Comparison of ENCODE assay signal across 21 mouse cellular contexts in genomic region chr13:95550636-95551370, GRCm38 (mm10). TPM values are rescaled to one million over a fixed set of nuclear protein-coding genes. Genes with fewer than 3 reads are reported as not detected.
A peak's percentile ranks its signal among the peaks of the same experiment; 100 is the strongest.
DNase-seq lines count a peak whose midpoint lies in the region; ATAC-seq and TF ChIP-seq lines count a peak whose summit lies in the region.
"Had no signal": no experiment of that assay in that cellular context is flagged by ENCODE, and none has a peak within 500 bp of the region (broad histone marks: within the 10 kb centered on the region; RNA-seq: fewer than 3 reads in every experiment).

No protein-coding gene starts in this region.

- no peak overlapping the region for H3K9ac ChIP-seq in midbrain, embryonic 11.5 days (ENCODE audit: low read length)
- H3K9ac ChIP-seq in midbrain, postnatal 0 days (replicated peaks; ENCODE audit: low read length, poor library complexity, severe bottlenecking): no peak overlapping the region

- no peak for TF ChIP-seq CTCF in midbrain, postnatal 0 days (IDR thresholded peaks at IDR 0.05)

- H3K27me3 ChIP-seq in midbrain, embryonic 11.5 days (ENCODE audit: control insufficient read depth, insufficient read depth, low read length): no peaks in the 10 kb centered on the region
- no peaks in the 10 kb centered on the region for H3K27me3 ChIP-seq in midbrain, postnatal 0 days (ENCODE audit: insufficient read depth, low read length)
- H3K27me3 ChIP-seq: CH12.LX, Patski had no signal

- no peaks in the 10 kb centered on the region for H3K36me3 ChIP-seq in midbrain, embryonic 11.5 days (ENCODE audit: control insufficient read depth, insufficient read depth, low read length)
- no peaks in the 10 kb centered on the region for H3K36me3 ChIP-seq in midbrain, postnatal 0 days (ENCODE audit: insufficient read depth, low read length)
- H3K36me3 ChIP-seq: G1E had no signal

- 75% methylated on average over 2 of the region's 2 CpGs for WGBS in midbrain, embryonic 11.5 days
- 74% methylated on average over 2 of the region's 2 CpGs for WGBS in midbrain, postnatal 0 days

- peaks cover 16% of the 10 kb centered on the region for H3K4me1 ChIP-seq in midbrain, embryonic 11.5 days (ENCODE audit: control insufficient read depth, insufficient read depth, low read length)
- peaks cover 6% of the 10 kb centered on the region; the same call in 1 of the 2 replicates for H3K4me1 ChIP-seq in midbrain, postnatal 0 days (ENCODE audit: insufficient read depth, low read length)

- no peak overlapping the region for H3K4me3 ChIP-seq in midbrain, embryonic 11.5 days (ENCODE audit: low read depth, low read length)
- no peak overlapping the region for H3K4me3 ChIP-seq in midbrain, postnatal 0 days (ENCODE audit: low read depth, low read length)

- ATAC-seq in midbrain, embryonic 11.5 days (ENCODE audit: low FRiP score): no peak
- ATAC-seq in midbrain, postnatal 0 days (ENCODE audit: low FRiP score): no peak
- ATAC-seq: activated CD4-positive, CD25-positive, alpha-beta regulatory T cell, adult 4 months; CD4-positive, CD25-positive, alpha-beta regulatory T cell, adult 4 months; Patski had no signal

- no peak overlapping the region for H3K4me2 ChIP-seq in midbrain, embryonic 11.5 days
- no peak overlapping the region for H3K4me2 ChIP-seq in midbrain, postnatal 0 days (ENCODE audit: low read depth, low read length, poor library complexity, severe bottlenecking)

- DNase-seq in heart, adult 11 months: peak; percentile 76
- no peak for DNase-seq in heart, adult 18-20 months
- DNase-seq in midbrain, embryonic 11.5 days (ENCODE audit: low spot score, missing footprints): peak; percentile 80
- no peak for DNase-seq in midbrain, postnatal 0 days (ENCODE audit: low spot score)
- DNase-seq: adrenal gland, adult 2 months; adrenal gland, adult 8-10 months; adrenal gland, postnatal 10 days; adrenal gland, postnatal 14 days; adrenal gland, postnatal 25 days; adrenal gland, postnatal 36 days; B cell, adult 2 months; cerebellum, adult 11 months; cerebellum, adult 11-12 months; cerebellum, adult 18-20 months had no signal

- H3K27ac ChIP-seq in midbrain, embryonic 11.5 days (ENCODE audit: low read depth, low read length): no peak overlapping the region
- no peak overlapping the region for H3K27ac ChIP-seq in midbrain, postnatal 0 days (ENCODE audit: low read depth, low read length)

- no peaks in the 10 kb centered on the region for H3K9me3 ChIP-seq in midbrain, embryonic 11.5 days (ENCODE audit: control insufficient read depth, low read length)
- H3K9me3 ChIP-seq in midbrain, postnatal 0 days (ENCODE audit: low read length): no peaks in the 10 kb centered on the region

RNA-seq across cellular contexts. Expression of gene F2rl1, which starts 25.8 kb away (rescaled TPM):
- under 1 TPM; 0.67 to 0.84 TPM for total RNA-seq in heart, adult 18-20 months (2021)
- 0.23 and 0.49 TPM in 2 replicates for polyA plus RNA-seq in midbrain, embryonic 11.5 days (2014; fragmentation: Nextera tagmentation; extraction: Ambion mirVana)
- 0.16 and 0.19 TPM in 2 replicates for total RNA-seq in midbrain, postnatal 0 days (2014; rRNA removed)
- 0.21 TPM in 1 of 2 replicates, not detected in the other for polyA plus RNA-seq in midbrain, postnatal 0 days (2015; fragmentation: Nextera tagmentation; extraction: Ambion mirVana)
- total RNA-seq: CH12.LX, MEL had no signal
- polyA plus RNA-seq: C2C12, G1E had no signal

Comparison
In these comparisons a context has a peak if more than half of its experiments do, and no peak if none do; other contexts are left out.
1. DNase-seq: peak in heart, adult 11 months (single experiment) and midbrain, embryonic 11.5 days (single experiment); none in heart, adult 18-20 months (0 of 2) and midbrain, postnatal 0 days (single experiment).